Mouse (Mus musculus) T-cell, adult 66 days (primary cell): Measurements from ENCODE around the gene Nxpe2. TPM values are rescaled to one million over a fixed set of nuclear protein-coding genes. Genes with fewer than 3 reads are reported as not detected.

Experiments
- total RNA-seq, 2 experiments: library from RNA; stranded (reverse); gene quantifications; 3 replicates in 1 of 2; 4 replicates in 1 of 2; pipeline ENCODE4 v1.2.4; 2023

Gene Nxpe2
- total RNA-seq = 1 to 10 TPM in 1 of 2 experiments, under 1 TPM in 1; 0.99 to 1.2 TPM

GRCm38 (mm10) chr9:48353148-48353698 is at the start of gene Nxpe2:
Nxpe2 (minus strand) TSS chr9:48353454.

Other genes with a start within 250 kb of the Nxpe2 start
- 10 to 100 TPM; 30.2 to 32.0 TPM for gene Nxpe4, start 191.4 kb downstream of the Nxpe2 start, total RNA-seq
- gene Rexo2, start 127.2 kb upstream of the Nxpe2 start, total RNA-seq = 100 to 1,000 TPM in 1 of 2 experiments, 10 to 100 TPM in 1; 95.5 to 114 TPM
- gene Rbm7, start 141.8 kb upstream of the Nxpe2 start, total RNA-seq = 100 to 1,000 TPM; 100 to 107 TPM
- gene Gm5617, start 142.0 kb upstream of the Nxpe2 start, total RNA-seq = 10 to 100 TPM; 17.8 to 19.1 TPM